Mouse (Mus musculus) ZHBTc4 (cell line): ENCODE results near the gene Prkca.

ENCODE experiments used
- DNase-seq: peaks from one replicate; pipeline ENCODE4 v3.0.0-alpha.2; 2011; ENCODE audit warnings: low read depth, low spot score

Prkca gene

DNA sequence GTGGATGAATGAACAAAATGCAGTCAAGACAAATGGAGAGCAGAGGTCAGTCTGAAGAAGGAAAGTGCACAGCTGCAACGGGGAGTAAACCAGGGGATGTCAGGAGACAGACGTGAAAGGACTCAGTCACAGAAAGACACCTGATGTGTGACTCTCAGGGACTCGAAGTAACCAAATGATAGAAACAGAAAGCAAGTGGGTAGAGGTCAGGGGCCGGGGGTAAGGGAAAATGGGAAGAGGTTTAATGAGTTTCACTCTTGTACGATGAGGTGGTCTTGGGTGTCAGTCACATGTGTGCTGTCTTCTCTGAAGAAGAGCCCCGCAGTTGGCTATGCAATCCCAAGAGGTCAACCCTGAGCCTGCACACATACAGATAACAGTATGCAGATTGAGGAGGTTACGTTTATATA lies 82.0 kb downstream of the Prkca start:
- DNase-seq: no peak

DNA sequence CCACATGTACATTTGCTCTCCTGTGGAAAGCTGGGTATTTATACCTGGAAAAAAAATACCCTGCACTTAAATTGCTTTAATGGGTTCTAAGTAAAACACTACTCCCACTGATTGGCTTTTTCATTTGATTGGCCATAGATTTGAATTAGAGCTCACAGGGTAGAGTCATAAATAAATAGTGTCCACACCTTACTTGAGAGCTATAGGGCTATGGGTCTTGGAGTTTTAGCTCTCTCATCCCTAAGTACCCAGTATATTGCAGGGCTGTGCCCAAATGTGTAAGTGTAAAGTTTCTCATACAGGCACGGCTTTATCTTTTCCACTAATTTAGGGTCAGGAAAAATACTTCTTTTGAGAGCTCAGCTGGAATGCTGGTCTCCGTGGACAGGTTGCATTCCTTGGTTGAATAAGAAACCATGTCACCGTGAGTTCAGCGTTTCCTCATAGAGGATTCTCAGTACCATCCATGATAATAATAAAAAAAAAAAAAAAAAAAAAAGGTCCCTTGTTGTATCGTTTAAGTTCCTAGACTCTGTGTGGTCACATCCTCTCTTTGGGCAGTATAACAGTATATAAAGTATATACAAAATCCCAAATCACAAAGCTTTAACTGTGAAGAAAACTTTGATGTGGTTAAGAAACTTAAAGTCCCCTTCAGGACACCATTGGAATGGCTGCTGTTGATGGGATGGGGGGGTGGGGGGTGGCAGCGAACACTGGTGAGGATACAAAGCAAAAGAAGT lies 82.8 kb downstream of the Prkca start:
- no peak for DNase-seq

DNA sequence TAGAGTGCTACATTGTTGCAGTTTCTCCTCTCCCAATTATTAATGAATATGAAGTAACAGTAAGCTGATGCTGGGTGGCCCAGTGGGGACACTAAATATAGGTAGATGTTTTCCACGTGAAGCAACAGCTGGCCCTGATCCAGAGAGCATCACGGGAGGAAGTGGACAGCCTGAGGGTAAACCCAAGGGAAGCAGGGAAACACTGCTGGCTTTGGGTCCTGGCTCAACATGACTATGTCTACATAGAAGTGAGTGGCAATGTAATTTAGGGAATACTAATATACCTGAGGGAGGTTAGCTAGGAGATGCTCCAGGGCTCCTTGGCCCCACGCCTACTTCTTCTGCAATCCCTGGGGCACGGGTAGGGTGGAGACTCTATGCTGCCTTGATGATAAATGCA lies 84.3 kb downstream of the Prkca start:
- DNase-seq: no peak

- DNase-seq: no peak
Measured at GRCm38 (mm10) chr11:108258811-108259266, 84.9 kb downstream of the Prkca start.

- no peak for DNase-seq
Measured at GRCm38 (mm10) chr11:108257921-108258320, 85.8 kb downstream of the Prkca start.

GRCm38 (mm10) chr11:108254681-108255080 lies 89.0 kb downstream of the Prkca start:
- DNase-seq: no peak

GRCm38 (mm10) chr11:108251924-108252775 lies 91.6 kb downstream of the Prkca start:
- no peak for DNase-seq

DNA sequence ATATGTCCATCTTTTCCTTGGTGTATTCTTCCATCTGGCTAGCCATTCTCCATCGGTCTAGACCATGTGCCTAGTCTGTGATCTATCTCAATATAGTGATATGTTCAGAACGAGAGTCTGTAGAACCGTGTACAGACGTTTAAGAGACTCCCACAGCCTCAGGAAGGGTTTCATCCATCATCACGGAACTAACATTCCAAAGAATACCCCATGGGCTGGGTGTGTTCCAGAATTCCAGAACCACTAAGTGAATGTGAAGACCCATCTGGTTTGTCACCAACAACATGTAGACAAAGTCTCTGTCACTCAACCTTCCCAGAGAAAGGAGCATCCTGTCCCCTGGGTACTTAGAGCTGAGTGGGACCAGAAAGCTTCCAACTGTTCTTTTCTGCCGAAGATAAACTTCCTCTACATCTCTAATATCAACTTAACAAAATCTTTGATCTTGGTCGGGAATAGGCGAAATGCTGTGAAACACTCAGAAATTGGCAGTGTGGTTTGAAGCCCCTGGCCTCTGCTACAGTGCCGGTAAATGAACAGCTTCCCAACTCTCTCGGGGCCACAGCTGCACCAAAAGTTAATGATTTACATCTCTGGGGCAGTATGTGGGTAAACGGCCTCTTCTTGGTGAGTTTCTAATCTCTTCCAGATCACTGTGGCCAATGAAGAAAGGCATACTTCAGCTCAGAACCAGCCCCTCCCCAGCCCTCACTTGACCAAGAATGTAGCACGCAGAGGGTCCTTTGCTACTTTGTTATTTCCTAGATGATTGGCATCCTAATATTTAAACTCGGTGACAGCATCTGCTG lies 92.7 kb downstream of the Prkca start:
- no peak for DNase-seq

DNA sequence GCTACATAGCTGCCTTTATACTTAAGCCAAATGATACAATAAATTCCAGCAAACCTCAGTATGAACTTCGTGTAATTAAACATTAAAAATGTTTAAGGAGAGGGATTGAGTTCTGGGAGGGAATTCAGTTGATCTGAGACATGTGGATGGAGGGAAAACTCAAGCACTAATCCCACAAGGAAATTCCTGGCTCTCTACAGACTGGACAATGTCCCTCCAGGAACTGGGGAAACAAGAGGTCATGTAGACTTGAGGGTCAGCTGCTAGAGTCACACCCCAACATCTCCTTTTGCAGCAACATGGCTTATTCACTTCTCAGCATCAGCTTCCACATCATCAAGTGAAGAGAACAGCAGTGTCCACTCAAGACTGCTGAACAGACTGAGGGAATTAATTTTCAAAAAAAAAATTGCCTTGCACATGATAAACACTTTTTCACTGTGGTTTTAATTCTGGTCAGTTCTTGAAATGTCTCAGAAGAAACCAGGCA lies 93.5 kb downstream of the Prkca start:
- DNase-seq: no peak

DNA sequence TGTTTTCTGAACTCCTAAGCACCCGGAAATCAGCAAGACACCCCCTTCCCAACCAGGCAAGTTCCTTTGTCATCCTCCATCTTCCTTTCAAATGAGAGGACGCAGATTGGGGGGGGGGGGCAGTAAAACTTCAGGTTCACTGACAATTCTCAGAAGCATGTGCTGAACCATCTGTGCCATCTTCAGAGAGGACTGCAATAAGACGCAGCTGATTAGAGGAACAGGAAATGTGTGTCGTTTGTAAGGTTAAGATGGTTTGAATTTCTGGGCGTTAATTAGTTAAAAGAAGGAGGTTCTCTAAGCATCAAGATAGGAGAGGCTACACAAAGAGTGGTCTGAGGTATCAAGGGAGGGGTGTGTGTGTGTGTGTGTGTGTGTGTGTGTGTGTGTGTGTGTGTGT lies 94.2 kb downstream of the Prkca start:
- no peak for DNase-seq

DNA sequence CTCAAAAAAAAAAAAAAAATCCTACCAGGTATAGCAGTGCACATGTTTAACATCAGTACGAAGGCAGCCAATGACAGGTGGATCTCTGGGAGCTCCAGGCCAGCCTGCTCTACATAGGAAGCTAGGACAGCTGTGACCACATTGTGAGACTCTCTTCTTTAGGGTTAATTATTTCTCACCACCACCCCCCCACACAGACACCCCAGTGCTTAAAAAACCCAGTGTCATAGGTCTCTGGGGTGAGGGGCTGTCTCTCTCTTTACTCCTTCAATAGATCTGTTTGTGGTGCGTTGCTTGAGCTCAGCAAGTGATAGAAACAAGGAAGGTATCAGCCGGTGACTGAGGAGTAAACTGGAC lies 94.7 kb downstream of the Prkca start:
- no peak for DNase-seq

GRCm38 (mm10) chr11:108248218-108249046 lies 95.3 kb downstream of the Prkca start:
- DNase-seq: no peak

GRCm38 (mm10) chr11:108247121-108247863 lies 96.4 kb downstream of the Prkca start:
- DNase-seq: no peak

- DNase-seq: no peak
Measured at GRCm38 (mm10) chr11:108246267-108246702, 97.4 kb downstream of the Prkca start.

DNA sequence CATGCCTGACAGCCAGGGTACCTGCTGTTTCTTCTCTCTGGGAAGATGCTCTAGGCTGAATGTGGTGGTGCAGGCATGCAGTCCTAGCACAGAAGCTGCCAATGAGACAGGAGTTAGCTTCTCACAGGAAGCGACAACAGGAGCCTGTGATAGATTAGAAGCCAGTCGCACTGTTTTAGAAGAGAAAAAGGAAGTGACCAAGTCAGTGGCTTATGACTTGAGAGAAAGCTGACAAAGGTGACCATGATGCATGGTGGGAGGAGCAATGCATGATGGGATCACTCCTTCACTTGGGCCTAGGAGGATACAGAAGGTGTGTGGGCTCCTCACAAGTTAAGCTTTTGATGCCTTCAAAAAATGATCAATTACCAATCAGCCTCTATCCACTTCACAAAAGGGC lies 99.5 kb downstream of the Prkca start:
- DNase-seq: no peak

DNA sequence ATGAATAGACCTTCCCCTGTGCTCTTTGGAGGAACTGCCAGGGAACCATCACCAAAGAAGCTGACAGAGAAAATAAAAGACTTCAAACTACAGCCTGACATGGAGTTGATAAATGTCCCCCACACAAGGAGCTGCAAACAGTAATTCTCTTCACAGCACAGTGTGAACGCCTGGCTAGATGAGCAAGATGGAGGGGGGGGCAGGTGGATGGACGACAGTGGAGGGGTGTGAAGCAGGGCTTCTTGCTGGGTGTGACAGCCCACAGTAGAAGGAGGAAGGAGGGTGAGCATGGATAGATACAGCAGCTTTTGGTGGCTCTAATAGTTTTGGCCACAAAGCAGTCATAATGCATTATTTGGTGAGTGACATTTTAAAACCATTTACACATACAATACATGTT lies 100.1 kb downstream of the Prkca start:
- no peak for DNase-seq

- peak; percentile 78 for DNase-seq
Measured at GRCm38 (mm10) chr11:108240924-108241498, 102.7 kb downstream of the Prkca start.

- no peak for DNase-seq
Measured at GRCm38 (mm10) chr11:108239173-108239572, 104.6 kb downstream of the Prkca start.

DNA sequence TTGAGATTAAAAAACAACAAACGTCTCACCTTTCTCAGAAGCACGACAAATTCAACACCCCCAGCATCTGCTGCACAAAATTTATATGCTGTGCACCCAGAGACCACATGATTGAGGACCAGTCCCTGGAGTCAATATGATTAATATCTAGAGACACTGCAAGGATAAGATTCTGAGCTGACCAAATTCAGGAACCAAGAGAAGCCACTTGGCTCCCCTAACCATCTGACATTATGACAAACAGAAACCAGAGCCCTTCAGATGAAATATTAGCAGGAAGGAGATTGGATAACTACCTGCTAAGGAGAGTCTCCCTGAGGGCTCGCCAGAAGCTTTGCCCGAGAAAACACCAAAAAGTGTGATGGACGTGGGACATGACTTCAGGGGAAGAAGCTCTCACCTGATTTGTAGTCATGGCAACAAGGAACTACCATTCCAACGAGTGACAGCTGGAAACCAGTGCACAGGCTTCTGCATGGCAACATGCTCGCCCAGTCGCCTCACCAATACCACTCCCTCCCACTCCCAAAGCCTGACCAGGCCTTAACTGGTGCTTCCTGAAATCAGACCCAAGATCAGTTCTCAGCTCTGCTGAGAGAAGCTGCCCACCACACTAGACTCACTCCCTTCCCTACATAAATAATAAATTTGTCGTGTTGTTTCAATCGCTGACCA lies 106.8 kb downstream of the Prkca start:
- peak; percentile 9 for DNase-seq
